ENCODE assay signal across 30 mouse cellular contexts in genomic region chr2:35038580-35039375, GRCm38 (mm10). TPM values are rescaled to one million over a fixed set of nuclear protein-coding genes. Genes with fewer than 3 reads are reported as not detected.
DNase-seq lines count a peak whose midpoint lies in the region; ATAC-seq and TF ChIP-seq lines count a peak whose summit lies in the region.
"Had no signal": no experiment of that assay in that cellular context is flagged by ENCODE, and none has a peak within 500 bp of the region (broad histone marks: within the 10 kb centered on the region; RNA-seq: fewer than 3 reads in every experiment).

No protein-coding gene starts in this region.

- ATAC-seq in inflammation-experienced regulatory T-cells, adult 6 months, result peak; percentile 21
- ATAC-seq: forebrain, embryonic 13.5 days; hindbrain, postnatal 0 days; intestine, postnatal 0 days had no signal

- peaks cover 22% of the 10 kb centered on the region for H3K27me3 ChIP-seq in C2C12 (ENCODE audit: control insufficient read depth, insufficient read depth, insufficient read length)
- H3K27me3 ChIP-seq: forebrain, embryonic 13.5 days; hindbrain, embryonic 12.5 days; kidney, embryonic 15.5 days; midbrain, embryonic 12.5 days had no signal

- no peak overlapping the region for H3K4me3 ChIP-seq in C2C12 (ENCODE audit: insufficient read depth, poor library complexity, severe bottlenecking)
- H3K4me3 ChIP-seq in lung, adult 2 months (replicated peaks; ENCODE audit: extremely low read depth, low read depth, low read length), result no peak overlapping the region
- H3K4me3 ChIP-seq in left cerebral cortex, adult 2 months, result no peak overlapping the region
- H3K4me3 ChIP-seq: forebrain, embryonic 13.5 days; hindbrain, embryonic 12.5 days; kidney, embryonic 15.5 days; megakaryocyte, embryonic 14.5 days; midbrain, embryonic 12.5 days had no signal

- H3K79me2 ChIP-seq in C2C12 (ENCODE audit: control insufficient read depth, insufficient read depth), result no peaks in the 10 kb centered on the region

- TF ChIP-seq CTCF in C2C12 (IDR thresholded peaks at IDR 0.05; ENCODE audit: control insufficient read depth, insufficient read depth, insufficient read length), result no peak
- no peak for TF ChIP-seq CTCF in lung, adult 2 months (IDR thresholded peaks at IDR 0.05; ENCODE audit: insufficient read depth, low read length)
- no peak for TF ChIP-seq CTCF in left cerebral cortex, adult 2 months (IDR thresholded peaks at IDR 0.05)

- WGBS in lung, adult 2 months, result 82% methylated on average over 9 of the region's 9 CpGs

- intact Hi-C loops in left cerebral cortex, adult 2 months (cut with DNase I), result no loop called here

- no peaks in the 10 kb centered on the region for H3K4me1 ChIP-seq in lung, adult 2 months (ENCODE audit: control insufficient read depth, insufficient read depth, low read length)
- H3K4me1 ChIP-seq: forebrain, embryonic 13.5 days; hindbrain, embryonic 12.5 days; kidney, embryonic 15.5 days; megakaryocyte, embryonic 14.5 days; midbrain, embryonic 12.5 days had no signal

- DNase-seq in 3T3-L1 (ENCODE audit: low read depth, low spot score), result peak; percentile 26
- DNase-seq in T-cell, adult 2 months (ENCODE audit: low spot score), result peak; percentile 29
- DNase-seq in lung, adult 2 months, result no peak
- DNase-seq in retina, embryonic 14.5 days (ENCODE audit: low spot score), result no peak
- DNase-seq in left cerebral cortex, adult 2 months (ENCODE audit: extremely low spot score in 1 of 2, low spot score in 2 of 2), result no peak
- DNase-seq: adrenal gland, postnatal 36 days; cerebellum, adult 2 months; cerebellum, postnatal 14 days; gastrocnemius, postnatal 25 days; heart, adult 18-20 months; heart, postnatal 36 days; kidney, postnatal 25 days; lung, postnatal 36 days; right cerebral cortex, adult 18-20 months; thymus, adult 2 months; thymus, postnatal 36 days had no signal

- no peak overlapping the region for H3K27ac ChIP-seq in left cerebral cortex, adult 2 months
- H3K27ac ChIP-seq: forebrain, embryonic 13.5 days; hindbrain, embryonic 12.5 days; hindbrain, postnatal 0 days; kidney, embryonic 15.5 days; midbrain, embryonic 12.5 days had no signal

- H3K79me3 ChIP-seq in C2C12 (ENCODE audit: low read depth), result no peaks in the 10 kb centered on the region

- TF ChIP-seq POLR2A in lung, adult 2 months (IDR thresholded peaks at IDR 0.05; ENCODE audit: borderline replicate concordance, extremely low read depth, low read depth, low read length), result no peak

- H3K36me3 ChIP-seq in C2C12 (ENCODE audit: control insufficient read depth, insufficient read depth), result no peaks in the 10 kb centered on the region
- H3K36me3 ChIP-seq: hindbrain, embryonic 12.5 days; kidney, embryonic 15.5 days; midbrain, embryonic 12.5 days had no signal

- H3ac ChIP-seq in C2C12 (ENCODE audit: control insufficient read depth, insufficient read length, low read depth), result no peak overlapping the region

TF ChIP-seq in C2C12, 6 proteins besides CTCF, POLR2A, EP300 and RAD21:
- no peak for TF ChIP-seq MYOD1 (IDR thresholded peaks at IDR 0.05; ENCODE audit: control insufficient read depth, insufficient read length, low read depth)
- TF ChIP-seq CEBPB (IDR thresholded peaks at IDR 0.05; ENCODE audit: low read depth), result peak; percentile 76
- TF ChIP-seq MYOG (IDR thresholded peaks at IDR 0.05; ENCODE audit: control insufficient read depth, extremely low read depth, insufficient read length), result no peak
- TF ChIP-seq USF1 (IDR thresholded peaks at IDR 0.05; ENCODE audit: low read depth), result no peak

RNA-seq across cellular contexts. Expression of gene Hc, which starts 22.5 kb away (rescaled TPM):
- polyA plus RNA-seq in C2C12 (2012; fragmentation: generic; extraction: Trizol), result under 0.01 TPM
- polyA plus RNA-seq in inflammation-experienced regulatory T-cells, adult 6 months (2017; shearing (Covaris generic)), result under 1 TPM in 2 of 3 experiments, not detected in 1; 0.40 to 0.43 TPM
- 106 and 168 TPM in 2 replicates for polyA plus RNA-seq in lung, adult 2 months (2012; rRNA removed)
- under 1 TPM; 0.37 to 0.45 TPM for total RNA-seq in left cerebral cortex, adult 2 months (2021)
- total RNA-seq: adrenal gland, adult 18-20 months; gastrocnemius, postnatal 25 days; heart, adult 18-20 months; heart, postnatal 36 days; midbrain, postnatal 0 days had no signal
- polyA plus RNA-seq: embryonic facial prominence, embryonic 14.5 days; limb, embryonic 11.5 days; spleen, adult 2 months had no signal

Comparison
In these comparisons a context has a peak if more than half of its experiments do, and no peak if none do; other contexts are left out.
1. DNase-seq: peak in 3T3-L1 (single experiment) and T-cell, adult 2 months (single experiment); none in lung, adult 2 months (single experiment), retina, embryonic 14.5 days (single experiment) and left cerebral cortex, adult 2 months (0 of 2).
2. RNA of gene Hc, which starts 22.5 kb away (polyA plus RNA-seq): 106 to 168 TPM in lung, adult 2 months; 0.40 to 0.43 TPM in inflammation-experienced regulatory T-cells, adult 6 months and under 0.01 TPM in C2C12 (single experiment); every median in the first group is over 10 times any median in the second.